Mouse (Mus musculus) lung, embryonic 14.5 days (tissue): ENCODE measurements around the gene Ganab. TPM values are rescaled to one million over a fixed set of nuclear protein-coding genes. Genes with fewer than 3 reads are reported as not detected.

Source experiments
- ATAC-seq: fragments of 200-750 bp; cut with Nextera tagmentation; 2 replicates; pipeline ENCODE4 v1.8.0; 2017; ENCODE audit warnings: mild to moderate bottlenecking, moderate TSS enrichment, moderate library complexity; ENCODE audit not compliant: insufficient read depth
- DNase-seq: peaks from one replicate; pipeline ENCODE4 v3.0.0-alpha.2; 2015
- H3K27ac ChIP-seq: fragments of 300-500 bp; sonication (generic); 2 replicates; pipeline ENCODE4 v1.5.1; 2014; ENCODE audit warnings: low read depth, mild to moderate bottlenecking, moderate library complexity
- H3K27me3 ChIP-seq: fragments of 300-500 bp; sonication (generic); 2 replicates; pipeline ENCODE4 v1.6.1; 2014; ENCODE audit warnings: low read length, control low read depth; ENCODE audit not compliant: insufficient read depth
- H3K36me3 ChIP-seq: fragments of 300-500 bp; sonication (generic); 2 replicates; pipeline ENCODE4 v1.6.1; 2014; ENCODE audit warnings: control low read depth; ENCODE audit not compliant: insufficient read depth
- H3K4me1 ChIP-seq: fragments of 300-500 bp; sonication (generic); 2 replicates; pipeline ENCODE4 v1.6.1; 2014; ENCODE audit warnings: antibody characterized with exemption, control low read depth; ENCODE audit not compliant: insufficient read depth
- H3K4me2 ChIP-seq: fragments of 300-500 bp; sonication (generic); 2 replicates; pipeline ENCODE4 v1.6.1; 2014; ENCODE audit warnings: mild to moderate bottlenecking
- H3K4me3 ChIP-seq: fragments of 300-500 bp; sonication (generic); 2 replicates; pipeline ENCODE4 v1.5.1; 2014; ENCODE audit warnings: low read depth, low read length
- H3K9ac ChIP-seq: fragments of 300-500 bp; sonication (generic); 2 replicates; pipeline ENCODE4 v1.6.1; 2014
- H3K9me3 ChIP-seq: fragments of 300-500 bp; sonication (generic); 2 replicates; pipeline ENCODE4 v1.6.1; 2016; ENCODE audit warnings: low read depth, low read length, control low read depth
- CTCF ChIP-seq: IDR thresholded peaks from 2 replicates; pipeline ENCODE4 v1.5.1; 2016; ENCODE audit warnings: antibody characterized with exemption, low read depth
- WGBS: fragments of 180-500 bp; shearing (Covaris S2); extraction: QIAGEN DNeasy Blood & Tissue Kit; methylation state at CpG from one replicate; pipeline ENCODE4 v1.1.7; 2014; 5-methylcytosine and 5-hydroxymethylcytosine counted together
- polyA plus RNA-seq: library from polyadenylated mRNA; unstranded; fragments of >200 nt; fragmentation: Nextera tagmentation; extraction: Ambion mirVana; gene quantifications from 2 replicates; pipeline ENCODE4 v1.2.1, GENCODE M21; 2014

Gene Ganab
- polyA plus RNA-seq, 1 experiment from 2014 or later: 121 TPM

DNA sequence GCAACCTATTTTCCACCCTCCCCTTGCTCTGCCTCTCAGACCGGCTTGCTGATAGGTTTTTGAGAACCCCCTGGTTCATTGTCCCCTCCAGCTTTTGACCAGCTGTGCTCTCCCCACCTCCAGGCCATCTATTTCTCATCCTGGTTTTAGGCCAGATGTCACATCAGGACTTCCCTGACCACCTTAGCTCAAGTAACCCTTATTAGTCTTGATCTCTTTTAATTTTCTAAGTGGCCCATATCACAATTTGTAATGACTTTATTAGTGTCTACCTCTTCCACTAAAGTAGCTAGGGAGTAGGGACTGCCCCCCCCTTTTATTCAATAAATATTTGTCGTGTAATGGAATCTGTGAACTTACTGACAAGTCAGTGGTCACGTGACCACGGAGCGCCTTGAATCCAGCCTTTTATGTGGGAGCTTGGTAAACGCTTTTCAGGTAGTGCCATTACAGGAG lies 23.0 kb downstream of the Ganab start:
- Histone ChIP-seq H3K27ac (peak overlapping the region; percentile 89), H3K4me3 (peak overlapping the region; percentile 83), H3K9me3 (no peaks in the 10 kb centered on the region), H3K27me3 (no peaks in the 10 kb centered on the region), H3K4me1 (no peaks in the 10 kb centered on the region), H3K4me2 (peak overlapping the region; percentile 89), H3K36me3 (peaks cover 29% of the 10 kb centered on the region), H3K9ac (peak overlapping the region; percentile 73)
- WGBS: under 1% methylated on average over 6 of the region's 6 CpGs
- peak; percentile 0; the same call in 1 of the 2 replicates for ATAC-seq
- peak; percentile 79 for DNase-seq
- no peak for TF ChIP-seq CTCF

DNA sequence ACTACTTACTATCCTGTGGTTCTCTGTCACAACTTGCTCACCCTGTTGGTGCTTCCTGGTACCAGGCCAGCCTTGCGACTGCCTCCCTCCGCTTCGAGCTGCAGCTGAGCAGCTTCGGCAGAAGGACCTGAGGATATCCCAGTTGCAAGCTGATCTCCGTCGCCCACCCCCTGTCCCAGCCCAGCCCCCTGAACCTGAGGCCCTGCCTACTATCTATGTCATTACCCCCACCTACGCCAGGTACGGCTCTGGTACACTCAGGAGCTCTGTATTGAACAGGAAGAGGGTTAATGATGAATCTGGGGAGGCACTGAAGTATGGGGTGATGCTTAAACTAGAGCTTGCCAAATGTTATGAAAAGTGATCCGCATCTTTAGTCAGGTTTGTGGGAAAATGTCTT lies 23.9 kb downstream of the Ganab start:
- no peak for TF ChIP-seq CTCF
- no peak for ATAC-seq
- DNase-seq: no peak
- Histone ChIP-seq H3K4me3 (peak overlapping the region; percentile 83), H3K9ac (no peak overlapping the region; the same call in 1 of the 2 replicates), H3K4me1 (no peaks in the 10 kb centered on the region), H3K9me3 (no peaks in the 10 kb centered on the region), H3K4me2 (peak overlapping the region; percentile 89), H3K36me3 (peaks cover 29% of the 10 kb centered on the region), H3K27me3 (no peaks in the 10 kb centered on the region), H3K27ac (no peak overlapping the region)
- WGBS: 75% methylated on average over 9 of the region's 9 CpGs

DNA sequence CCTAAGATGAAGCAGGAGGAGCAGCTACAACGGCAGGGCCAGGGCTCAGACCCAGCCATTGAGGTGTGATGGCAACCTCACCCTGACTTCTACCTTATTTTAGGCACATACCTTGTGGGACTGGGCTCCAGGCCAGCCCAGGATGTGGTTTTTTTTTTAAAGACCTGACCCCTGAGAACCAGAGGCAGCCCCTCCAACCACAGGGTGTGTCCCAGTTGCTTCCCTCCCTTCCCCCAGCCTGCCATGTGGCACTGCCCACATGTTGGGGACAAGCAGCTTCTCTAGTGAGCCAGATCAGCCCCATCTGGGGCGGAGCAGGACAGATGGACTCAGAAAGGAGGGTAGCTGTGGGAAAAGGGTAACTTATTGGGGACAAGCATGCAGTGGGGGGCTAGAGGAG lies 28.9 kb downstream of the Ganab start:
- Histone ChIP-seq H3K36me3 (peaks cover 41% of the 10 kb centered on the region), H3K9me3 (no peaks in the 10 kb centered on the region), H3K4me2 (no peak overlapping the region), H3K27me3 (no peaks in the 10 kb centered on the region), H3K4me1 (no peaks in the 10 kb centered on the region), H3K4me3 (no peak overlapping the region), H3K27ac (no peak overlapping the region), H3K9ac (no peak overlapping the region)
- TF ChIP-seq CTCF: no peak
- WGBS: 84% methylated on average over 2 of the region's 2 CpGs
- no peak for ATAC-seq
- no peak for DNase-seq

DNA sequence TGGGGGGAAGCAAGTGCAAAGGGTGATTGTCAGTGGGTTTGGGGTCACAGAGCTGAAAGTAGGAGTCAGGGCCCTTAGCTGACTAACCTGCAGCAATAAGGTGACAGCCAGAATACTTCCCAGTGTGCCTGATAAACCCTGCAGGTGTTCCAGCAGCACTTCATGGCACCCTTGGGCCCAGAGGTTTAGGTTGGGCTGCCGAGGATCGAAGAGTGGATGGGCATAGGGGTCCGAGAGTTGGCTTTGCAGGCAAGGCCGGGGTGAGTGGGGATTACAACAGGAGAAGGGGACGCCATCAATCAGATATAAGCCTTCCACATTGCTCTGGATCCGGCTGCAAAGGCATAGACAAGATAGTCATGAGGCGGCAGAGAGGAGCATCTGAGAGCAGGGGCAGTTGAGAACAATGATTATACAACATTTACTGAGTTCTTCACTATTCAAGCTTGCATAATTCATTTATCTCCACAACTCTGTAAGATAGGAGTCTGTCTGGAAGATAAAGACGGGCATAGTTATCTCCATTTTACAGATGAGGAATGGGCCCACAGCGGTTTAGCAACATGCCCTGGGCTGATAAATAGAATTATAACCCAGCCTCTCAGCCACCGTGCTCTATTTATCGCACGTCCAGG lies 30.1 kb downstream of the Ganab start:
- DNase-seq (no peak), ATAC-seq (no peak)
- Histone ChIP-seq H3K4me1 (no peaks in the 10 kb centered on the region), H3K4me3 (no peak overlapping the region), H3K27me3 (no peaks in the 10 kb centered on the region), H3K27ac (no peak overlapping the region), H3K4me2 (no peak overlapping the region), H3K9me3 (no peaks in the 10 kb centered on the region), H3K36me3 (peaks cover 41% of the 10 kb centered on the region), H3K9ac (no peak overlapping the region)
- WGBS: 81% methylated on average over 12 of the region's 12 CpGs
- no peak for TF ChIP-seq CTCF

DNA sequence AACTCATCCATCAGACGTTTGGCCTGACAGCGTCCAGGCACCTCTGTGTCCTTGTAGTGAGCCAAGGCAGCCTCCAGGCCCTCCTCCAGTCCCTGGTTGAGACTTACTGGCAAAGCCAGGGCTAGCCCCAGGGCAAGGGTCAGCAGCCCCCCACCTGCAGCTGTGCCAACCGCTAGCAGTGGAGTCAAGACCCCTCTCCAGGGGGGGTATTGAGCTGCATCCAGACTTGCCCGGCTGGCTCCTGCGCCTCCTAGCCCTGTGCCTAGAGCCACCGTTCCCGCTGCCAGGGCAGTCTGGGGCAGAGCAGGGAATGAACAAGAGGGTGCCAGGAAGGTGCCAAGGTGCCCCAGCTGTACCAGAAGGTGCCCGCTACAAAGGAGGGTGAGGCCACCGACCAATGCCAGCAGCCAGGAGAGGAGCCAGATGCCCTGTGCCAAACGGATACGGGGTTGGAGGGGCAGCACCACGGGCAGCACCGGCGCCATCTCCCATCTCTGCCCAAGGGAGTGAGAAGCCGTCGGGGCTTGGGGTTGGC lies 30.9 kb downstream of the Ganab start:
- Histone ChIP-seq H3K4me1 (no peaks in the 10 kb centered on the region), H3K27me3 (no peaks in the 10 kb centered on the region), H3K9ac (peak overlapping the region; percentile 79), H3K4me3 (peak overlapping the region; percentile 82), H3K4me2 (peak overlapping the region; percentile 82), H3K9me3 (no peaks in the 10 kb centered on the region), H3K27ac (peak overlapping the region; percentile 82), H3K36me3 (peaks cover 41% of the 10 kb centered on the region)
- 23% methylated on average over 16 of the region's 16 CpGs for WGBS
- DNase-seq (no peak), ATAC-seq (peak; percentile 15; the same call in 1 of the 2 replicates)
- no peak for TF ChIP-seq CTCF

DNA sequence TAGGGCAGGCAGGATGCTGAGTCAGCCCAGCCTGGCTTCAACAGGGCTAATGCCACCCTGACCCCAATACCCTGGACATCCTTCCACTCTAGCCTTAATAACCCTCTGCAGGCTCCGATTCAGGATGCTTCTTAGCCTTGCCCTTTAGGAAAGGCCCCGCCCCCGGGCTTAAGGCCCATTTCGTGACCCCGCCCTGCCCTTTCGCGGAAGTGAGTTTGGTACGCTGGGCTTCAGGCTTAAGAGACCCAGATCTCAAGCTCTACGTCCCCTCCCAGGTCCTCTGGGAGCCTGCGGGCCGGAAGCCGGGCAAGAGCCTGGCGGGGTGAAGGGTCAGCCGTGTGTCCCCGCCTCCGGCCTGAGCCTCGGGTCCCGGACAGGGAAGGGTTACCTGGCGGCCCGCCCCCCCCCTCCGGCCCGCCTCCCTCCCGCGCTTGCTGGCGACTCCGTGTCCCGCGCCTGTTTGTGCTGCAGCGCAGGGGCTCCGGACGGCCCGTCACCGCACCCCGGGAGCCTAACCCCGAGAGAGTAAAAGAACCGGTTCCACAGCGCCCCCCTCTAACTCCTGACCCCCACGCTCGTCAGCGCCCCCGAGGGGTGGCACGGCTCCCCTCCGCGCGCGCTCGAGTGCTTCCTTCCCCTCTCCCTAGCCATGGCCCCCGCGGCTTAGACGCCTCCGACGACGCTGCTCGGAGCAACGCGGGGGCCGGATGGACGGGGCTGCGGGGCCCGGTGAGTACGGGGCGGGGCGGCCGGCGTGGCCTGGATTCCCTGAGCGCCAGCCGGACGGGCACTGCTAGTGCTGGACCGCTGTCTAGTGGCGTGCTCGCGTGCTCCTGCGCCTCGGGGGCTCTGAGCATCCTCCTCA lies 31.6 kb downstream of the Ganab start, which contains the start of the genes Rom1 and Eml3:
TSS of gene Rom1 (minus strand) at position 133 of the 865 bp plus-strand sequence.
TSS of gene Eml3 (plus strand) at position 329 of the 865 bp plus-strand sequence.
- Histone ChIP-seq H3K4me2 (peak within 1 kb of the TSS; percentile 82), H3K4me3 (peak within 1 kb of the TSS; percentile 82), H3K36me3 (peaks cover 48% of the 10 kb centered on the region), H3K4me1 (no peaks in the 10 kb centered on the region), H3K9me3 (no peaks in the 10 kb centered on the region), H3K9ac (peak within 1 kb of the TSS; percentile 79), H3K27ac (peak within 1 kb of the TSS; percentile 82), H3K27me3 (no peaks in the 10 kb centered on the region)
- TF ChIP-seq CTCF: peak; percentile 55
- under 1% methylated on average over 72 of the region's 74 CpGs for WGBS
- peak; percentile 88 for DNase-seq
- peak; percentile 84 for ATAC-seq
